Mouse (Mus musculus) myocyte (in vitro differentiated cells): ENCODE measurements at regions not wholly inside any gene's neighbourhood (a gene's known extent, or its start where the extent isn't known, plus 50 kb on each side); places are given as distances from the start of the nearest gene placed in this dataset.

Experiments used
- H3K27me3 ChIP-seq: one replicate; pipeline ENCODE4 v1.6.1; 2011; ENCODE audit not compliant: control insufficient read depth, insufficient read depth, insufficient read length
- H3K36me3 ChIP-seq: one replicate; pipeline ENCODE4 v1.6.1; 2011; ENCODE audit not compliant: control insufficient read depth, insufficient read depth
- H3K4me2 ChIP-seq: one replicate; pipeline ENCODE4 v1.6.1; 2011; ENCODE audit warnings: low read depth, control low read depth
- H3K4me3 ChIP-seq: one replicate; pipeline ENCODE4 v1.5.1; 2011; ENCODE audit warnings: mild to moderate bottlenecking, control low read depth, moderate library complexity
- H3K79me2 ChIP-seq: one replicate; pipeline ENCODE4 v1.6.1; 2011; ENCODE audit not compliant: control insufficient read depth, insufficient read depth
- H3ac ChIP-seq: one replicate; pipeline ENCODE4 v1.6.1; 2011; ENCODE audit not compliant: control insufficient read depth, insufficient read length
- CEBPB ChIP-seq: IDR thresholded peaks from 2 replicates; pipeline ENCODE4 v1.6.1; 2011; ENCODE audit warnings: mild to moderate bottlenecking, moderate library complexity; ENCODE audit not compliant: poor library complexity, insufficient read depth, severe bottlenecking
- E2F4 ChIP-seq: IDR thresholded peaks from one replicate; pipeline ENCODE4 v1.6.1; 2011; ENCODE audit warnings: mild to moderate bottlenecking, control low read depth, moderate library complexity; ENCODE audit not compliant: insufficient read depth
- MAX ChIP-seq: IDR thresholded peaks from one replicate; pipeline ENCODE4 v1.6.1; 2011; ENCODE audit warnings: low read depth, mild to moderate bottlenecking, control low read depth
- MYOD1 ChIP-seq, 3 experiments: IDR thresholded peaks; one replicate each; pipeline ENCODE4 v1.6.1; 2011; ENCODE audit warnings: control low read depth in 2 of 3, low read depth in 2 of 3, mild to moderate bottlenecking in 2 of 3, moderate library complexity in 1 of 3; ENCODE audit not compliant: insufficient read length in 2 of 3, control insufficient read depth in 1 of 3
- MYOG ChIP-seq, 3 experiments: IDR thresholded peaks; one replicate each; pipeline ENCODE4 v1.6.1; 2011; ENCODE audit warnings: control low read depth in 2 of 3, low read depth in 2 of 3, mild to moderate bottlenecking in 2 of 3; ENCODE audit not compliant: insufficient read length in 2 of 3, control insufficient read depth in 1 of 3, insufficient read depth in 1 of 3
- POLR2A ChIP-seq: IDR thresholded peaks from one replicate; pipeline ENCODE4 v1.6.1; 2011; ENCODE audit warnings: low read depth, mild to moderate bottlenecking, control low read depth, moderate library complexity; ENCODE audit not compliant: insufficient read length
- POLR2AphosphoS2 ChIP-seq: IDR thresholded peaks from one replicate; pipeline ENCODE4 v1.6.1; 2011; ENCODE audit warnings: low read depth, control low read depth; ENCODE audit not compliant: insufficient read length
- REST ChIP-seq: IDR thresholded peaks from one replicate; pipeline ENCODE4 v1.6.1; 2011; ENCODE audit warnings: mild to moderate bottlenecking, control low read depth, moderate library complexity; ENCODE audit not compliant: insufficient read depth, insufficient read length
- SRF ChIP-seq: IDR thresholded peaks from one replicate; pipeline ENCODE4 v1.6.1; 2011; ENCODE audit warnings: low read depth; ENCODE audit not compliant: control insufficient read depth, insufficient read length
- TCF12 ChIP-seq: IDR thresholded peaks from one replicate; pipeline ENCODE4 v1.6.1; 2011; ENCODE audit warnings: mild to moderate bottlenecking, control low read depth; ENCODE audit not compliant: poor library complexity, insufficient read depth, severe bottlenecking
- TCF3 ChIP-seq: IDR thresholded peaks from one replicate; pipeline ENCODE4 v1.6.1; 2011; ENCODE audit warnings: low read depth, control low read depth; ENCODE audit not compliant: insufficient read length
- USF1 ChIP-seq: IDR thresholded peaks from one replicate; pipeline ENCODE4 v1.6.1; 2011; ENCODE audit warnings: low read depth, mild to moderate bottlenecking, control low read depth, moderate library complexity

GRCm38 (mm10) chr16:71851590-71852190 is 456.4 kb upstream of the Robo1 start:
- H3ac ChIP-seq, result no peak overlapping the region
- H3K79me2 ChIP-seq, result no peaks in the 10 kb centered on the region
- no peaks in the 10 kb centered on the region for H3K36me3 ChIP-seq
- H3K4me3 ChIP-seq, result no peak overlapping the region
- H3K27me3 ChIP-seq, result no peaks in the 10 kb centered on the region
- TF ChIP-seq MYOD1 (IDR thresholded peaks at IDR 0.05; ENCODE audit: control insufficient read depth in 1 of 3, insufficient read length in 2 of 3, low read depth in 2 of 3) (peak in 2 of 3 experiments; percentile 29 to 31), USF1 (no peak)
- no peak overlapping the region for H3K4me2 ChIP-seq

DNA sequence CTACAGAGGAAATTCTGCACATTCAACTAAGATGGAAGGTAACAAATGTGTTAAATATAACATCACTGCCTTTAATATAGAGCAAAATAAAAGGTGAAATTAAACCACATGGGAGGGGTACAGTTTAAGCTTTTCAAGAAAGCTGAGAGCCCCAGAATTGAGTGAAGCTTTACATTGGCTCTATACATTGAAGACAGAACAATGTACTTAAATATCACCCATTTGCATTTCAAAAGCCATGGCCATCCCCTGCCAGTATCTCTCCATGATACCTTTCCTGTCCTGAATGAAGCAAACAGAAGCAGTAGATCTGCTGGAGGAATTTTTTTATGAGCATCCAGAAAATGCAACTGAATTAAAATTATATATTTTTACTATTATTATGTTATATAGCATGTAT is 450.2 kb upstream of the Robo1 start:
- Histone ChIP-seq H3K27me3 (no peaks in the 10 kb centered on the region), H3K4me3 (no peak overlapping the region), H3K36me3 (no peaks in the 10 kb centered on the region), H3K79me2 (no peaks in the 10 kb centered on the region), H3ac (no peak overlapping the region), H3K4me2 (no peak overlapping the region)
- no peak for TF ChIP-seq SRF
- TF ChIP-seq MYOD1 (IDR thresholded peaks at IDR 0.05; ENCODE audit: control insufficient read depth in 1 of 3, insufficient read length in 2 of 3, low read depth in 2 of 3), result no peak
- no peak for TF ChIP-seq MYOG (IDR thresholded peaks at IDR 0.05; ENCODE audit: control insufficient read depth in 1 of 3, insufficient read depth in 1 of 3, insufficient read length in 2 of 3, low read depth in 2 of 3)
- no peak for TF ChIP-seq REST
- no peak for TF ChIP-seq TCF3
- TF ChIP-seq POLR2AphosphoS2, result no peak
- no peak for TF ChIP-seq E2F4
- no peak for TF ChIP-seq POLR2A
- no peak for TF ChIP-seq MAX
- TF ChIP-seq TCF12, result no peak

GRCm38 (mm10) chr16:71860205-71860604 is 447.9 kb upstream of the Robo1 start:
- no peaks in the 10 kb centered on the region for H3K79me2 ChIP-seq
- no peaks in the 10 kb centered on the region for H3K36me3 ChIP-seq
- no peak for TF ChIP-seq MYOG (IDR thresholded peaks at IDR 0.05; ENCODE audit: control insufficient read depth in 1 of 3, insufficient read depth in 1 of 3, insufficient read length in 2 of 3, low read depth in 2 of 3)
- no peak for TF ChIP-seq POLR2A
- TF ChIP-seq E2F4, result no peak
- TF ChIP-seq REST, result no peak
- no peak for TF ChIP-seq SRF
- no peak for TF ChIP-seq POLR2AphosphoS2
- no peak for TF ChIP-seq USF1
- TF ChIP-seq TCF3, result no peak
- TF ChIP-seq CEBPB, result no peak
- TF ChIP-seq MYOD1 (IDR thresholded peaks at IDR 0.05; ENCODE audit: control insufficient read depth in 1 of 3, insufficient read length in 2 of 3, low read depth in 2 of 3), result no peak
- TF ChIP-seq MAX, result no peak
- no peak for TF ChIP-seq TCF12
- no peak overlapping the region for H3ac ChIP-seq
- no peaks in the 10 kb centered on the region for H3K27me3 ChIP-seq
- no peak overlapping the region for H3K4me2 ChIP-seq
- no peak overlapping the region for H3K4me3 ChIP-seq

DNA sequence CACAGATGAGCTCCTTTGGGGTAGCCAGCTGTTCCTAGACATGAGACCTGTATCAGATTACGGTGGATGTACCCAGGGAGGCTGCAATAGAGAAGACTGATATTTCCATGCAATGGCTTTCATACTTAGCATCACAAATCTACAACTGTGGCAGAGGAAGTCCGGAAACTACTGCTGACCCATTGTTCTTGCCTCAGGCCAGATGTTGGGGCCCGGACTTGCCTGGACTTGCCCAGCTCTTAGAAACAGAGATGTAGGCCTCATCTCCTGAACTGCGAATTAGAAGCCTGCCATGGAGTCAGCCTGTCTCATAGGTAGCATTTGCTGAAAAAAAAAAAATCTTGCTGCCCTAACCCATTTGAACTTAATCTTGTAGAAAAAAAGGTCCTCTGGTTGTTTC is 422.4 kb upstream of the Robo1 start:
- Histone ChIP-seq H3K36me3 (no peaks in the 10 kb centered on the region), H3K27me3 (no peaks in the 10 kb centered on the region), H3K4me3 (no peak overlapping the region), H3K79me2 (no peaks in the 10 kb centered on the region), H3K4me2 (no peak overlapping the region), H3ac (no peak overlapping the region)
- no peak for TF ChIP-seq TCF3
- no peak for TF ChIP-seq TCF12
- TF ChIP-seq E2F4, result no peak
- no peak for TF ChIP-seq USF1
- no peak for TF ChIP-seq MAX
- no peak for TF ChIP-seq MYOG (IDR thresholded peaks at IDR 0.05; ENCODE audit: control insufficient read depth in 1 of 3, insufficient read depth in 1 of 3, insufficient read length in 2 of 3, low read depth in 2 of 3)
- no peak for TF ChIP-seq REST
- TF ChIP-seq POLR2A, result no peak
- no peak for TF ChIP-seq MYOD1 (IDR thresholded peaks at IDR 0.05; ENCODE audit: control insufficient read depth in 1 of 3, insufficient read length in 2 of 3, low read depth in 2 of 3)

- H3K4me3 ChIP-seq, result no peak overlapping the region
- H3ac ChIP-seq, result no peak overlapping the region
- TF ChIP-seq MAX (no peak), USF1 (no peak), CEBPB (no peak), MYOG (IDR thresholded peaks at IDR 0.05; ENCODE audit: control insufficient read depth in 1 of 3, insufficient read depth in 1 of 3, insufficient read length in 2 of 3, low read depth in 2 of 3) (no peak), REST (no peak), MYOD1 (IDR thresholded peaks at IDR 0.05; ENCODE audit: control insufficient read depth in 1 of 3, insufficient read length in 2 of 3, low read depth in 2 of 3) (no peak), TCF3 (no peak), POLR2AphosphoS2 (no peak), SRF (no peak), E2F4 (no peak), POLR2A (no peak), TCF12 (no peak)
- H3K27me3 ChIP-seq, result no peaks in the 10 kb centered on the region
- H3K79me2 ChIP-seq, result no peaks in the 10 kb centered on the region
- no peak overlapping the region for H3K4me2 ChIP-seq
- H3K36me3 ChIP-seq, result no peaks in the 10 kb centered on the region
These were observed 418.4 kb upstream of the Robo1 start for GRCm38 (mm10) chr16:71889679-71890078.
